Mouse (Mus musculus) limb, embryonic 15.5 days (tissue): ENCODE data around the gene Fxyd3. TPM values are rescaled to one million over a fixed set of nuclear protein-coding genes. Genes with fewer than 3 reads are reported as not detected.

Experiments used
- ATAC-seq: fragments of 200-750 bp; cut with Nextera tagmentation; 2 replicates; pipeline ENCODE4 v1.8.0; 2017; ENCODE audit warnings: low read depth, moderate TSS enrichment; ENCODE audit not compliant: insufficient number of reproducible peaks, low FRiP score, low TSS enrichment
- H3K27ac ChIP-seq: fragments of 300-500 bp; sonication (generic); 2 replicates; pipeline ENCODE4 v1.5.1; 2015; ENCODE audit warnings: moderate library complexity, mild to moderate bottlenecking, inconsistent platforms
- H3K27me3 ChIP-seq: fragments of 300-500 bp; sonication (generic); 2 replicates; pipeline ENCODE4 v1.6.1; 2015; ENCODE audit warnings: inconsistent platforms
- H3K36me3 ChIP-seq: fragments of 300-500 bp; sonication (generic); 2 replicates; pipeline ENCODE4 v1.6.1; 2015; ENCODE audit warnings: inconsistent platforms
- H3K4me1 ChIP-seq: fragments of 300-500 bp; sonication (generic); 2 replicates; pipeline ENCODE4 v1.6.1; 2015; ENCODE audit warnings: inconsistent platforms
- H3K4me2 ChIP-seq: fragments of 300-500 bp; sonication (generic); 2 replicates; pipeline ENCODE4 v1.6.1; 2015; ENCODE audit warnings: mild to moderate bottlenecking, inconsistent platforms
- H3K4me3 ChIP-seq: fragments of 300-500 bp; sonication (generic); 2 replicates; pipeline ENCODE4 v1.5.1; 2015; ENCODE audit warnings: mild to moderate bottlenecking, inconsistent platforms
- H3K9ac ChIP-seq: fragments of 300-500 bp; sonication (generic); 2 replicates; pipeline ENCODE4 v1.6.1; 2015; ENCODE audit warnings: inconsistent platforms
- H3K9me3 ChIP-seq: fragments of 300-500 bp; sonication (generic); 2 replicates; pipeline ENCODE4 v1.6.1; 2016; ENCODE audit warnings: inconsistent platforms
- WGBS: fragments of 180-500 bp; shearing (Covaris S2); methylation state at CpG from one replicate; pipeline ENCODE4 v1.1.7; 2015; 5-methylcytosine and 5-hydroxymethylcytosine counted together
- polyA plus RNA-seq: library from polyadenylated mRNA; unstranded; fragments of >200 nt; fragmentation: Nextera tagmentation; extraction: Ambion mirVana; gene quantifications from 2 replicates; pipeline ENCODE4 v1.2.1, GENCODE M21; 2015

Gene Fxyd3
- polyA plus RNA-seq, 1 experiment from 2014 or later = 91.8 TPM

- Histone ChIP-seq H3K27me3 (no peaks in the 10 kb centered on the region), H3K36me3 (no peaks in the 10 kb centered on the region), H3K4me1 (peaks cover 10% of the 10 kb centered on the region), H3K4me3 (no peak overlapping the region), H3K9me3 (no peaks in the 10 kb centered on the region), H3K4me2 (no peak overlapping the region), H3K27ac (no peak overlapping the region), H3K9ac (no peak overlapping the region)
- ATAC-seq = no peak
- WGBS = 75% methylated on average over 6 of the region's 6 CpGs
Measured at GRCm38 (mm10) chr7:31113800-31114199, 37.3 kb upstream of the Fxyd3 start.

GRCm38 (mm10) chr7:31112036-31112435, 35.5 kb upstream of the Fxyd3 start:
- ATAC-seq = no peak
- peaks cover 10% of the 10 kb centered on the region for H3K4me1 ChIP-seq
- H3K4me2 ChIP-seq = no peak overlapping the region
- 56% methylated on average over 4 of the region's 4 CpGs for WGBS
- no peak overlapping the region for H3K9ac ChIP-seq
- no peaks in the 10 kb centered on the region for H3K9me3 ChIP-seq
- no peak overlapping the region for H3K27ac ChIP-seq
- H3K36me3 ChIP-seq = no peaks in the 10 kb centered on the region
- no peaks in the 10 kb centered on the region for H3K27me3 ChIP-seq
- no peak overlapping the region for H3K4me3 ChIP-seq

GRCm38 (mm10) chr7:31110861-31111385, 34.4 kb upstream of the Fxyd3 start:
- WGBS = 84% methylated on average over 15 of the region's 15 CpGs
- no peaks in the 10 kb centered on the region for H3K9me3 ChIP-seq
- no peak overlapping the region for H3K4me3 ChIP-seq
- no peak for ATAC-seq
- H3K9ac ChIP-seq = no peak overlapping the region
- no peaks in the 10 kb centered on the region for H3K27me3 ChIP-seq
- no peak overlapping the region for H3K27ac ChIP-seq
- H3K4me1 ChIP-seq = peaks cover 10% of the 10 kb centered on the region
- H3K4me2 ChIP-seq = no peak overlapping the region
- H3K36me3 ChIP-seq = no peaks in the 10 kb centered on the region

GRCm38 (mm10) chr7:31109796-31110195, 33.3 kb upstream of the Fxyd3 start:
- WGBS = 82% methylated on average over 5 of the region's 5 CpGs
- Histone ChIP-seq H3K9me3 (no peaks in the 10 kb centered on the region), H3K4me2 (no peak overlapping the region), H3K9ac (no peak overlapping the region), H3K4me3 (no peak overlapping the region), H3K27ac (no peak overlapping the region), H3K36me3 (no peaks in the 10 kb centered on the region), H3K27me3 (no peaks in the 10 kb centered on the region), H3K4me1 (no peaks in the 10 kb centered on the region; the same call in 1 of the 2 replicates)
- no peak for ATAC-seq

- no peak for ATAC-seq
- H3K36me3 ChIP-seq = no peaks in the 10 kb centered on the region
- no peak overlapping the region for H3K4me2 ChIP-seq
- WGBS = 34% methylated on average over 6 of the region's 7 CpGs
- H3K27ac ChIP-seq = no peak overlapping the region
- H3K4me3 ChIP-seq = no peak overlapping the region
- no peaks in the 10 kb centered on the region for H3K9me3 ChIP-seq
- no peaks in the 10 kb centered on the region for H3K27me3 ChIP-seq
- no peaks in the 10 kb centered on the region for H3K4me1 ChIP-seq
- H3K9ac ChIP-seq = no peak overlapping the region
Measured at GRCm38 (mm10) chr7:31109091-31109490, 32.6 kb upstream of the Fxyd3 start.

GRCm38 (mm10) chr7:31107781-31108180, 31.3 kb upstream of the Fxyd3 start:
- peaks cover 6% of the 10 kb centered on the region; the same call in 1 of the 2 replicates for H3K27me3 ChIP-seq
- no peaks in the 10 kb centered on the region for H3K9me3 ChIP-seq
- no peaks in the 10 kb centered on the region for H3K4me1 ChIP-seq
- no peaks in the 10 kb centered on the region for H3K36me3 ChIP-seq
- no peak overlapping the region for H3K4me3 ChIP-seq
- no peak overlapping the region for H3K4me2 ChIP-seq
- WGBS = 83% methylated on average over 11 of the region's 11 CpGs
- no peak for ATAC-seq
- H3K27ac ChIP-seq = no peak overlapping the region
- no peak overlapping the region for H3K9ac ChIP-seq

- Histone ChIP-seq H3K4me2 (no peak overlapping the region), H3K27me3 (peaks cover 6% of the 10 kb centered on the region; the same call in 1 of the 2 replicates), H3K9ac (no peak overlapping the region), H3K36me3 (no peaks in the 10 kb centered on the region), H3K4me3 (no peak overlapping the region), H3K9me3 (no peaks in the 10 kb centered on the region), H3K27ac (no peak overlapping the region), H3K4me1 (no peaks in the 10 kb centered on the region)
- ATAC-seq = no peak
- WGBS = 50% methylated on average over 3 of the region's 3 CpGs
Measured at GRCm38 (mm10) chr7:31106166-31106565, 29.7 kb upstream of the Fxyd3 start.

GRCm38 (mm10) chr7:31105061-31105768, 28.7 kb upstream of the Fxyd3 start:
- no peaks in the 10 kb centered on the region for H3K9me3 ChIP-seq
- H3K27ac ChIP-seq = no peak overlapping the region
- H3K4me3 ChIP-seq = no peak overlapping the region
- no peaks in the 10 kb centered on the region for H3K36me3 ChIP-seq
- H3K27me3 ChIP-seq = peaks cover 6% of the 10 kb centered on the region; the same call in 1 of the 2 replicates
- no peak overlapping the region for H3K4me2 ChIP-seq
- H3K4me1 ChIP-seq = no peaks in the 10 kb centered on the region
- 62% methylated on average over 15 of the region's 15 CpGs for WGBS
- H3K9ac ChIP-seq = no peak overlapping the region
- no peak for ATAC-seq

- H3K9ac ChIP-seq = no peak overlapping the region
- WGBS = 80% methylated on average over 14 of the region's 14 CpGs
- no peak overlapping the region for H3K4me2 ChIP-seq
- no peaks in the 10 kb centered on the region for H3K36me3 ChIP-seq
- H3K9me3 ChIP-seq = no peaks in the 10 kb centered on the region
- H3K4me3 ChIP-seq = no peak overlapping the region
- H3K27me3 ChIP-seq = peaks cover 6% of the 10 kb centered on the region; the same call in 1 of the 2 replicates
- no peak for ATAC-seq
- no peak overlapping the region for H3K27ac ChIP-seq
- peaks cover 8% of the 10 kb centered on the region; the same call in 1 of the 2 replicates for H3K4me1 ChIP-seq
Measured at GRCm38 (mm10) chr7:31100786-31101185, 24.3 kb upstream of the Fxyd3 start.

- ATAC-seq = no peak
- Histone ChIP-seq H3K4me2 (no peak overlapping the region), H3K36me3 (no peaks in the 10 kb centered on the region), H3K9ac (no peak overlapping the region), H3K4me1 (peaks cover 8% of the 10 kb centered on the region; the same call in 1 of the 2 replicates), H3K9me3 (no peaks in the 10 kb centered on the region), H3K27me3 (peaks cover 6% of the 10 kb centered on the region; the same call in 1 of the 2 replicates), H3K27ac (no peak overlapping the region), H3K4me3 (no peak overlapping the region)
- 86% methylated on average over 6 of the region's 6 CpGs for WGBS
Measured at GRCm38 (mm10) chr7:31099612-31099982, 23.1 kb upstream of the Fxyd3 start.

- Histone ChIP-seq H3K27ac (no peak overlapping the region), H3K36me3 (no peaks in the 10 kb centered on the region), H3K9me3 (no peaks in the 10 kb centered on the region), H3K4me3 (no peak overlapping the region), H3K4me2 (no peak overlapping the region), H3K27me3 (peaks cover 6% of the 10 kb centered on the region; the same call in 1 of the 2 replicates), H3K4me1 (peaks cover 8% of the 10 kb centered on the region; the same call in 1 of the 2 replicates), H3K9ac (no peak overlapping the region)
- 75% methylated on average over 22 of the region's 22 CpGs for WGBS
- ATAC-seq = no peak
Measured at GRCm38 (mm10) chr7:31098697-31099611, 22.4 kb upstream of the Fxyd3 start.
